Mouse (Mus musculus) ovary, adult 2 months (tissue): Measurements from ENCODE around the gene Lgals12. TPM values are rescaled to one million over a fixed set of nuclear protein-coding genes. Genes with fewer than 3 reads are reported as not detected.

Source experiments
- polyA plus RNA-seq: library from polyadenylated mRNA; depleted of rRNA; stranded (reverse); fragments of >200 nt; gene quantifications from 2 replicates; pipeline ENCODE4 v1.2.3, GENCODE M21; 2012; rRNA removed

Lgals12 gene
- polyA plus RNA-seq, result 5.2 and 6.0 TPM in 2 replicates

DNA sequence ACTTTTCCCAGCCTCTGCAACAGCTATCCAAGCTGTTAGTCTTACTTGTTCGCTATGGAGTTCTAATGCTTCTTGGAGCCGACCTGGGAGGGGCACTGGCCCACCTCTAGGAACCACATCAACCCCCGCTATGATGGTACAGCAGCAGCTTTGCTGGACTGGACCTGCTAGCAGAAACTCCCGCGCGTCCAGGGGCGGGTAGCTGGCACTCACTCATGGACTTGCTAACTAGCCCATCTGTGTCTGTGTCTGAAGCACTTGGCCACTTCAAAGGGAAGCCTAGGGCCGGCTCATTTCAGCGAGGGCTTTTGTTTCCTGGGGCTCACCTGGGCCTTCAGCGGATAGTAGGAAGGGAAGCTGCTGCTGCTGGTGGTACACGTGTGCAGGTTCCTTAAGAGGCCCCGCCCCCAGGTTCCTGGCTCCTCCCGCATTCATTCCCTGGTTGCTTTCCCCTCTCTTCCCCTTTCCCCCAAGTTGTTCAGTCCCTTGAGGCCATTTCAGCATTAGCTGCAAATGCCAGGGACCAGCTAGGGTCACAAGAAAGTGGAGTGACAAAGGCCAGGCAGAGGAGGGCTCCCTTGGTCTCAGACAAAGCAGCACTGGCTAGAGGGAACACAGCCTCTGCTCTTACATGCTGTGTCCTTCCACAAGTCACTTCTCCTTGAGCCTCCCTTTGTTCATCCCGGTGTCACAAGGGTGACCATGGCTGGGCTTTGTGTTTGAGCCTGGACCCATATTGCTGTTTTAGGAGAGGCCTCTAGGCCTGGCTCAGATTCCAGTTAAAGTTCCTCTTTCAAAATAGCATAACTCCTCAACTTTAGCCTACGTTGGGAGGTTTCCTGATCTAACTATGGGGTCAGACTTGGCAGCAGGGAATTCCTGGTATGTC lies at the start of gene Lgals12:
Lgals12 (minus strand) TSS at position 393 of the 889 bp plus-strand sequence.

DNA sequence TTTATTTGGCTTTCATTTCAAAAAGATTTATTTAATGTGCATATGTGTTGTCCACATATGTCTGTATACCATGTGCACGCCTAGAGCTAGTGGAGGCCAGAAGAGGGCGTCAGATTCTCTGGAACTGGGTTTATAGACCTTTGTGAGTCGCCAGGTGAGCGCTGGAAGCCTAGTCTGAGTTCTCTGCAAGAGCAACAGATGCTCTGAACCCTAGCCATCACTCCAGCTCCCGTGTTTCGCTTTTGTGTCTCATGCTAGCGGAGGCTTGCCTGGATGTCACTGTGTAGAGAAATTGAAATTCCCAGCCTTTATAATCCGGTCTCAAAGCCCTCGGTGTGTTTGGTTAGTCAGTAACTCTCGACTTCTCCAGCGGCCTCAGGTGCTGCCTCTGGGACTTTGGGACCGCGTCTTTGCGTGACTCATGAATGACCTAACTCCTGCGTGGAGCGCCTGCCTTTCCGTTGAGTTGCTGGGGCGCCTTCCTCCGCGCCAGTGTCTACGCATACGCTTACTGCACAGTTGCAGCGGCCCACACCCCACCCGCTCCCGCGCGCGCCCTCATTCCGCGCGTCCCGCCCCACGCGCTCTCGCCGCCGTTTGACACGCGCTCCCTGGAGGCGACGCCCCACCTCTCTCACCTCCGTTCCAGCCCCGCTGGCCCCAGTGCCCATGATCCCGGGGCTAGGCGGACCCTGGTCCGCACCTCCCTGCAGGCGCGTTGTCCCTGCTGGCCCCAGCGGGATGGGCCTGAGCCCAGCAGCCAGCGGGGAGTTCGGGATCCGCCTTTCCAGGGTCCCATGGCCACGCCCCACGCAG lies 5.2 kb upstream of the Lgals12 start, which contains the start of gene Hrasls5:
Hrasls5 (plus strand) TSS at position 600 of the 816 bp plus-strand sequence.

DNA sequence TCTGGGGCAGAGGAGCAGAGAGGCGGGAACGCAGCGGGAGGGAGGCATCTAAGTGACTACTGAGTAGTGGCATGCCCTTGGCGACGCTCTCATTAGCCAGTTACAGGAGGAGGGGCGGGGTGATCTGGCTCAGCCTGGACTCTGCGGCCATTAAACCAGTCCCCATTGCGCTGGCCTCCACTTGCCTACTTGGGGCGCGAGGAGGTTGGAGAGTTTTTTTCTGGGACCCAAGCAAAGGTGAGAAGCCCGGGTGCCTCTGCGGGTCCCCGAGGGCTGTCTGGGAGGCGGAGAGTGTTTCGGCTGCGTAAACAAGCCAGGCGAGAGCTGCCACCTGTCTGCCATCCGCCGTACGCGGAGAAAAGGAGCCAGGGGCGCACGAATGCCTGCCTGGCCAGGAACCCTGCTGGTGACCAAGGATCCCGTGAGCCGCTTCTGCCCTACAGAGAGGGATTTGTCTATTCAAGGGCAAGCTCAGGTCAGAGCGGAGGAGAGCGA lies 49.6 kb downstream of the Lgals12 start, which contains the start of gene Pla2g16:
Pla2g16 (plus strand) TSS at position 132 of the 495 bp plus-strand sequence.

Other genes starting within 250 kb of the Lgals12 start
- gene Spindoc, start 224.2 kb downstream of the Lgals12 start, polyA plus RNA-seq, result 32.1 and 32.4 TPM in 2 replicates
- 95.8 and 138 TPM in 2 replicates for gene 2700081O15Rik, start 189.6 kb downstream of the Lgals12 start, polyA plus RNA-seq
- 117 and 119 TPM in 2 replicates for gene Rtn3, start 123.9 kb downstream of the Lgals12 start, polyA plus RNA-seq
- 15.3 and 16.5 TPM in 2 replicates for gene Atl3, start 113.2 kb downstream of the Lgals12 start, polyA plus RNA-seq
- gene Pla2g16, start 49.7 kb downstream of the Lgals12 start, polyA plus RNA-seq, result 21.1 and 22.9 TPM in 2 replicates
- 0.32 TPM in 1 of 2 replicates, not detected in the other for gene Hrasls5, start 5.3 kb upstream of the Lgals12 start, polyA plus RNA-seq
- not detected in 2 replicates for gene Slc22a19, start 104.1 kb upstream of the Lgals12 start, polyA plus RNA-seq
- not detected in 2 replicates for gene Slc22a26, start 195.5 kb upstream of the Lgals12 start, polyA plus RNA-seq